Mouse (Mus musculus): ENCODE measurements around the gene 5730522E02Rik.
A peak's percentile ranks its signal among the peaks of the same experiment; 100 is the strongest.

Gene 5730522E02Rik

DNA sequence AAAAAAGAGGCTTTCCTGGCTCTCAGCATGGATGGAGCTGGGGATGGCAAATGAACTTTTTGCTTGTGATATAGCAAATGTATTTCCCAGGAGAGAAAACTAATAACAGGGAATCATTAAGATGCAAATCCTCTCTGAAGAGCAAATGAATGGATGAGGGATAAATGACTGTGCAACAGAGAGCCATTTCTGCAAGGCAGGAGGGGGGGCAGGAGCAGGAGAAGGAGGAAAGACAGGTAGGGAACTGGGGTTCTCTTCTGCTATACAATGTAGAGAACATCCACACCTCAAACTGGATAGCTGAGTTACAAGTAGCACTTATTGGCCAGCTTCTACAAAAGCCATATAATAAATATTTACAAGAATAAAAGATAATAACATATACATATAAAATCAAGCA lies 390.8 kb downstream of the 5730522E02Rik start:
- DNase-seq (ENCODE audit: low read depth, low spot score): no peak

DNA sequence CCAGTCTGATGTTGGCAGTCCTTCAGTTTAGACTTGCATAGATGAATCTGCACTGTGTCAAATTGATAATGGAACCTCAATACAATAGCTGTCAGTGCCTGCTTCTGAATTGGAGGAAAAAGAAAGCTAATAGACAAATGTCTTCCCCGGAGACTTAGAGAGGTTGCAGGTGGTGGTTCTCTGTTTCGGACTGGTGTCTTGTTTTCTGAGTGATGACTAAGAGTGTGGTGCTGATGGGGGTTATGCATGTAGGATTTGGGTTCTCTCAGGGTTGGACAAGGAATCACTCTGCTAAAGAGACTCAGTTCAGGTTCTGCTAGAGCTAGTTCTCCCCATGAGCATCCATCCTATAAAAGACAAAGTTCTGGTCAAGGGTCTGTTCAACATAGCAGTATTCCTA lies 397.1 kb downstream of the 5730522E02Rik start:
- no peak for DNase-seq (ENCODE audit: low read depth, low spot score)

DNA sequence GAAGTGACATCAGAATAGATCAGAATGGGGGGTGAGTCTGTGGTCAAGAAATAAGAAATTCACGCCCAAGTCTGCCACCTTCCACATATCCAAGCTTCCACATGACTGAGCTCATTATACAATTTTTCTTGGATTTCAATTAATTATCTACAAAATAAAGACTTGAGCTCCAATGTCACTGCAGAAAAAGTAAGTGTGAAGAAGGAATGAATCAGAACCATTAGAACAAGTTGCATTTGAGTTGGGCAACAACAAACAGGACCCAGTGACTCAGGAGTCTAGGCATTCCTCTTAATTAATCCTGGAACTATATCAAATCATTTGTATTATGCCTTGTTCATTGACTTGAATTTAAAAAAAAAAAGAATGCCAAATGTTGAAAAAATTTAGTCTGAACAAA lies 422.9 kb downstream of the 5730522E02Rik start:
- DNase-seq (ENCODE audit: low read depth, low spot score): no peak

DNA sequence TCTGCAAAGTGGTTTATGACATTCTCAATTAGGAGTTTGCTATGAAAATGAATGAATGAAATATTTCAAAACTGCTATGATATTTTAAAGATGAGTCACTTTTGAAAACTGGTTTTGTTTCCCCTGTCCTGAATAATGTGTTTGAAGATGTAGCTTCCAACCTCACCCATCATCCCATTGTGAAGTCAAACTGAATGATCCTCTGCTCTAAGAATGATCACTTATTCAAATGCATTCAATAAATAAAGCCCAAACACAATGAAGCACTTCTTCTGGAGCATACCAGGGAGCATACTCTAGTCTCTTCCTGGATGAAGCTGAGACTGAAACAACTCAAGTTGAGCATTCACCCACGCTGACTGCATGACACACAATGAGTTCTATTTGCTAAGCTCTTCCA lies 438.3 kb downstream of the 5730522E02Rik start:
- DNase-seq (ENCODE audit: low read depth, low spot score): no peak

DNA sequence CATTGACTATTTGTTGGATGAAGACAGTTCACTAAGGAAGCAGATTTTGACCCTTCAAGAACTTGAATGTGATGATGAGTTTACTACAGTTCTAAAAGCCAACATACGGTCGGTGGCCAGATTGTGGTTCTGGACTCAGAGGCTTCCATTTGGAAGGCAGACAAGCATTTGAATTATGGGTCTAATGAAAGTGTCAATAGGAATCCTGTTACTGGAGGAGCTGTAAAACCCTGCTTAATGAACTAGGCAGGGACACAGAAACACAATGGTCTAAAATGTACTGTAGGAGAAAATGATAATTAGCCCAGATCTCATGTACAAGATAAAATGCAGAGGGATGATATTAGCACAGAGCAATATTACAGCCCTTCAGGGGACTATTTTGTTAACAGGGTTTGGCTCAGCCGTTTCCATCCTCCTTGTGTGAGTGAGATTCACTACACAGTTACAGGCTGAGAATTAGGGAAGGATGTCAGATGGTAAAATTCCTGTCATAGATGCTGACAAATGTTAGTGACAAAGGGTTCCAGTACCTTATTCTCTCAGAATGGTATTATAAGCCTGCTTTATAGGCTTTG lies 439.5 kb downstream of the 5730522E02Rik start:
- no peak for DNase-seq (ENCODE audit: low read depth, low spot score)

DNA sequence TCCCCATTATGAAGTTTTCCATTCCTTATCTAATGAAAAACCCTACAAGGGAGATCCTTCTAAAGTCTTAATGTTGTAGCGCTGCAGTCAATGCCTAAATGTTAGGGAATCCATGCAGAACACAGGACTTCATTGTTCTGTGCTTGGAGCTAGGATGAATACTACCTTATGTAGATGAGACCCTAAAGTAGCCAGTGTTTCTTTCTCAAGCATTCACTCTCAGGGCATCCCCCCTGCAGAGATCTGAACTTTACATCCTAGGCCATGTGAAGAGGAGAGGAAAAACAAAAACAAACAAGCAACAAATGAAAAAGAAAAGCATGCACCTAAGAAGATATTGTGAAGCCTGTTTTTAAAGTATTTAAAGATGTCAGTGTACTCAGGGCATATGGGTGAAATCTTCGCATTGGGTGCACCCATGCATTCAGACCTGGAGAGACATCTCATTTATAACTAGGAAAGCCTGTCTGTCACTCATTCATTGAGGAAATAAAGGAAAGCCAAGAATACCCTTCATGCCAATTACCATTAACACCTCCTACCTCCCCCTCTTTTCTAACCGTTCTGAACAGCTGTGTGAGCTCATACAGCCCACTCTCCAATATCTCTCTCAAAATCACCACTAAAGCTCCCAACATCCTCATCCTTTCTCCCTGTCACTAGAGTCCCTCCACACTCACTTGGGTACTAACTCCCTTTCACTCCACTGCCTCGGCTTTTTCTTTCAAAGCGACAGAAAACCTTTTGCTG lies 442.8 kb downstream of the 5730522E02Rik start:
- DNase-seq (ENCODE audit: low read depth, low spot score): no peak

DNA sequence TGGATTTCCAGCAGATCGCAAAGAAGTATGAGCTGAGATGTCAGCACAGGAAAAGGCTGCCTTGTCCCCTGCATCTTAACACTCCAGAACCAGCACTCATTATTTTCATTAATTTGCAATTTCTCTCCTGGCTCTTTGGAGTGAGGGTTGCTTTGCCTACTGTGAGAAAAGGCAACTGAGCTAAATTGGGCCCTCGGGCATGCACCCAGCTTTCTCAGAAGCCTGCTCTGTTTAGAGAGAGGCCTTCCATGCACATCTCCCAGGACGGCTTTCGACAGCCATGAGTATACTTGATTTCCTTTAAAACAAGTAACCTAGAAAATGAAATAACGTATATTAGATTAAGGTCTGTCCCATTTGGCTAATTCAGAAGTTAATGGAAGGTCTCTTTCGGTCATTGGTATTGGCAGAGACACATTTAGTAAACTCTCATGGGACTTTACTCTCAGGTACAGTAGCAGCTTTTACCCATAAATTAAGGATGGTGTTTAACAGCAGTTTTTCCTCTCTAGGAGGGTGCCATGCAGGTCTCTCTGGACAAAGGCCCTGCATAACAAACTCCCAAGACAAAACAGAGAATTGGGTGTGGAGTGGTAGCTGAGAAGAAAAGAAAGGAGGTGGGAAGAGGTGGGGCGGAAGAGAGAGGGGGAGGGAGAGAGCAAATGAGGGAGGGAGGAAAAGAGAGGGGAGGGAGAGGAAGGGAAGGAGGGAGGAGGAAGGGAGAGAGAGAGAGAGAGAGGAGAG lies 457.2 kb downstream of the 5730522E02Rik start:
- DNase-seq (ENCODE audit: low read depth, low spot score): no peak

DNA sequence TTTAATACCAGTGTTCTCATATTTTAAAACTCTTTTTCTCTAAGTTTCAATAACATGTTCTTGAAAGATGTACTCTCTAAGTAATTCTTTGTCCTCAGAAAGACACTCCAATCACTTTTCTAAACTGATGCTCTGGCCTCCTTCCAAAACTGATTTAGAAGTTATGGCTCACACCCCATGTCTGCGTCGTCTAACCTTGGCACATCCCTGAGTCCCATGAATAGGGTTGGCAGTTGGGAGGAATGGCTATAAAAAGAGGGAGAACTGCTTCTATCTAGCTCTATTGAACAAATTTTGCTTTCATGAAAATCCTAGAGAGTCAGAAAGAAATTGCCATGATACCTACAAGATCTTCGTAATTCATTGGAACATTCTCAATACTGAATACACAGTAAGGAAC lies 458.1 kb downstream of the 5730522E02Rik start:
- DNase-seq (ENCODE audit: low read depth, low spot score): no peak

DNA sequence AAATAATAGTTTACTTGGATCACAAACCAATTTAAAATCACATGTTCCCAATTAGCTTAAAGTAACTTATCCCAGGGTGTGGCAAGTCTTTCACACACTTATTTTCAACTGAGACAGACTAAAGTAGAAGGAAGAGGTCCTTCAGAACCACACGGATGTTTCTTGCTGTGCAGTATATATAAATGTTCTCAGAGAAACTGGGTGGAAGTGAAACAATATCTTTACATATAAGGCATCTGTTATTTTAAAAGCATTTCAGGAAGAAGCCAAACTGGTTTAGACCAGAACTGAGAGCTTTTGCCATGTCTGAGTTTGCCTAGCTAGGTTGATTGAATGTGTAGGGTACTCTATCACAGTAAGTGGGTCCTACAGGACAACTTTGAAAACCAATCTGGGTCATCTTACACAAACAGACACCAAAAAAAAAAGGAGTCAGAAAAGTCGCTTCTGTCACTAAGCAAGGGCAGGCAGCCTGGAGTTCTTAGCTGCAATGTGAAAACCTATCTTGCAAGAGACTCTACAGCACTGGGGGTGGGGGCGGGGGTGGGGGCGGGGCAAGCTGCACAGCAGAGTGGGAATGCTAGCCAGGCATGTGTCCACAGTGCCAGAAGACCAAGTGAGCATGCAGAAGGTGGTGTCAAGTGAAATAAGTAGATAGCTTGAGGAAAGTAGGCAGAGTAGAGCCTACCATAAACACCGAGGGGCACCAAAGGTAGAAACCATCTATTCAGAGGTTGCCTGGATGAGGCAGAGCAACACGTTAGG lies 463.3 kb downstream of the 5730522E02Rik start:
- no peak for DNase-seq (ENCODE audit: low read depth, low spot score)

DNA sequence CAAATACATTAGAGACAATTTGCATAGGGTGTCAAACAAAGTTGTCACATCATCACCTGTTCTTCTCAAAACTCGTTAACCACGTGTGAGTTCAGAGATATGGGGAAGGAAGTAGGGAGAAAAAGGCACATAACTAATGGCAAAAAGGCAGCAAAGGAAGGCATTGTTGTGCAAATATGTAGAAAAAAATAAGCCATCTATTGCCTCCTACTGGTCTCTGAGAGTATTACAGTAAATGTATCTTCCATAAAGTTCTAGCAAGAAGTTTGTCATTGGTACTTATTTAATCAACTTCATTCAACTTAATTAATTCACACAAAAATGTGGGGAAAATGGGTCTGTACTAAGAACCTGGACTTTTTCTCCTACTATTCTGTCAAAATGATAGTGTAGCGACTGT lies 466.9 kb downstream of the 5730522E02Rik start:
- DNase-seq (ENCODE audit: low read depth, low spot score): no peak

DNA sequence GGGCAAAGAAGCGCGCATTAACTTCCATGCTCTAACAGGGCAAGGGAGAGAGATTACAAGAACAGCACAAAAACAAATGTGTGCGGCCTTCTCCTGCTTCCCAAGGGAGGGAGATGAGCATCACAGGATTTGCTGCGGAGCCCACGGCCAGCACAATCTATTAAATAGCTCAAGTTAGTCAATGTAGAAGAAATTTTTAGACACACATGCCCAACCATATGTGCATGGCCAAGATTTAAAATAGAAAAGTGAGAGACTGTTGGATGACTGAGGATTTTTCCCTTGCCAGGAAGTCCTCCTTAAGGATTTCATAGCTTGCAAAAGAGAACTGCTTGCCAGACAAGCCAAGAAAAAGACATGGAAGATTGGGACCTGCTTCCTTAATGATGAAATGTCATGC lies 473.3 kb downstream of the 5730522E02Rik start:
- no peak for DNase-seq (ENCODE audit: low read depth, low spot score)

DNA sequence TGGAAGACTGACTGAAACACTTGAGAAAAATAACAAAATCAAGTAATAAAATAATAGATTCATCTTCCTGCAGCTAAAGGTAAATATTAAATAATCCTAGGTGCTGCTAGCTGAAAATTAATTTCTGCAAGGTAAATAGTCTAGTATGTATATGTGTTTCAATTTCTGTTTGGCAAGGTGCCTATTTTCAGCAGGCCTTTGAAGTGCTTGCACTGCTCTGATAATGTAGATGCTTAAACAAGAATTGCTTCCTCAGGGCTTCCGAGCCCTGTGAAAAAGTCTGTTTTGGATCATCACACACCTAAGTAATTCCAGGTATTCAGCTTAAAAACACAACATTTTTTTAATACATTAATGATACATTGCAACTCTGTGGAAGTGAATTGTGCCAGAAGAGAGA lies 481.1 kb downstream of the 5730522E02Rik start:
- DNase-seq (ENCODE audit: low read depth, low spot score): no peak

DNA sequence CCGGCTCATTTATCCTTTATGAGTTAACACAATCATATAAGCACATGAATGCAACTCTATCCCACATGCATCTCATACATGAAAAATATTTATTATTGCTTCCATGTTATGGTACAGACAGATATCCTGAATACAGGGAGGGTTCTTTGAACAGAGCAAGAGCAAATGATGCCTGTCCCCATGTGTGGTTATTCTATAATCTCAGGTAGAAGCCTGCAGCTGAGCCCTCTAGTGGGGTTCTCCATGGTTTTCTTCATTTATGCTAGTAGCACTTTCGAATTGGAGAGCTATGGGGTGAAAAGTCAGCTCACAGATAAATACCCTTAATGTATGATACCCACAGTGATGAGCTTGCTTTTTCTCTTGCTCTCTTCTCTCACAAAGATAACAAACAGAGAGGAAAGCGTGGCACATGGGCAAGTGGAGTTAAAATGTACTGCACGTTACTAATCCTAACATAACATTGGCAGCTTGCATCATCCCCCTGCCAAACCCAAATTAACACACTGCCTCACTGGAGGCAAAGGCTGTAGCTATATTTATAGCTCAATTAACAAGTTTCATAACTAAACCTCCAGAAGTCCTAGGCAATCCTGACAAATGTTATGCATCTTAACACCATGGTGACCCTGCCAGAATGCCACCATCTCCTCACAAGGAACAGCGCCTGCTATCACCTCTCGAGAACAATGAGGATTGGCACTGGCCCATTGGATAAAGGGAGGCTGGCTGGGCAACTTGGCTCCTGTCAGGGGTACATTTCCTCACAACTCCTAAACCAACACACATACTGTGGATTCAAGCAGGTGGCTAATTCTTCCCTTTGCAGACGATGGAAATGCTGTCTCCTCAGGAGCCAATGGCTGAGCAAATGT lies 494.9 kb downstream of the 5730522E02Rik start:
- no peak for DNase-seq (ENCODE audit: low read depth, low spot score)

DNA sequence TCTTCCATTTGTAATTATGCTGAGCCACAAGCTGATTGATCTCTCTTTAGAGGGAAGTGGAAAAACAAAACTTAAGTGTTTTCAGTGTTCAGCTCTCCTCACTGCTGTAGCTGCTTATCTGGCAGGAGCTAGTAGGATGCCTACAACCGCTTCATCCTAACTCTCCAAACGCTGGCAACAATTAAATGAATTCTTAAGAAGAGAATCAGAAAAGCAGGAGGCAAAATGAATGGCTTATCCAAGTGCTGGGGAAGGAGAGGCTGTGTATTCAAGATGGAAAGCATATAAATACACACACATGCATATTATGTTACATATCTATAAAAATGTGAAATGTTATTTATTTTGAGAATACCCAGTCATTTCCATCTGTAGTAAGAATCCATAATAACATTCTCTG lies 500.0 kb downstream of the 5730522E02Rik start:
- no peak for DNase-seq (ENCODE audit: low read depth, low spot score)

DNA sequence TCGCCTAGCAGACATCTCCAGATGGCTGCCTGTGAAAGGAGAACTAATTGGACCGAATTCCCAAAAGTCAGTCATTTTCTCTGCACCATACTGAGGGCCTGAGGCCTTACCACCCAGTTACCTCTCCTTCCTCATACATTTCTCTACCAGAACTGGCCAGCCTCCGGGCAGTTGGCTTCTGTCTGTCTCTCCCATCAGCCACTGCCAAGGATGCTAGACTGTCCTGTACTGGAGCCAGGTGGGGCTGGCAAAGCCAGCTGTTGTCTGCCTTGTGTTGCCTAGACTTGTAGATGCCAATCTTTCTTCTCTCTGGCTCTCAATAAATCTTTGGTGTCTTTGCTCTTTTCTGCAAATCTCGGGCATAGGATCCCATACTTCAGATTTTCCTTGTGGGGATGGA lies 500.7 kb downstream of the 5730522E02Rik start:
- DNase-seq (ENCODE audit: low read depth, low spot score): no peak

DNA sequence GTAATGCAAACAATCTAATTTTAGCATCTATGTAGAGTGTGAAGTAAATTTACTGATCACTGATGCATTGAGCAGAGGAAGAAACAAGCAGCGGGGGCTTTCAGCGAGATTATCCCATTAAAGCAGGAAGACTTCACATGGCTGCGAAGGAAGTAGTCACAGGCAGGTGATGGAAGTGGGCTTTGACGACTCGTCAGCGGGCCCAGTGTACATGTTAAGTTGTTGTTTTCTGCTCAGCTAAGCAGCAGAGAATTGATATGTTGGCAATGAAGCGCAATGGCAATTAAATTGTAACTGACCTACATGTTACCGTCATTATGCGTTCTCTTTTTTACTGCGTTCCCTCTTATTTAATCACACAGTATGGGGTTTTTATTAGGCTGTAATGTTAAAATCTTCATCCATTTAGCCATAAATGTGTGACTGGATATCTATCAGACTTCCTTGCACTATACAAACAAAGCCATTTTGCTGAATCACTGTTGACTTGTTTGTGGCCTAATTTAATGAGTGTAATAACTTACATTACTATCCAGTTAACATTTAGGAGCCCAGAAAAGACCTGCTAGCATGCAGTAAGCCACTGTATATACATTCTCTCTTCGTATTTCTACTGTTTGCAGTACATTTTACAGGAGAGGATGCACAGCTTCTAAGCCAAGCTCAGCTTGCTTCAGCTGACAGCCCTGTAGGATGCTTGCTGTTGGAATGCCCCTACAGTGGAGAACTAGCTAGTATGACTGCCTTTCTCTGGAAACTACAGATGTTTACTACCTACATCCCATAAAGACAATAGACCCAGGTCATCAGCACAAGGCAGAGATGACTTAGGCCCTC lies 506.0 kb downstream of the 5730522E02Rik start:
- no peak for DNase-seq (ENCODE audit: low read depth, low spot score)

DNA sequence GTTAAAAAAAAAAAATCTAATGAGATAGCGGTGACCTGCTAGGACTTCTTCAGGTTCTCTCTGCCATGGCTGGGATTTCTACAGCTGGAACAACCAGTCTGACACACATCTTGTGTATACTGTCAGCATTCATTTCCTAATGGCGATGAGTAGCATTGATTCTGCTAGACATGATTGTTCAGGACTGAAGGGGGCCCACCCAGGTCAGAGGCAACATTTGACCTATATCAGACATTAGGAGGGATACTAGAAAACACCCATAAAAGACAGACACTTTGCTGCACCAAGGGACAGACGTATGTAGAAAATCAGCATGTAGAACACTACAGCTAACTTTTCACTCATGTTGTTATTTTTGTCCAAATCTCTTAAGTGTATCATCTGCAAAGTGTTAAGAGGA lies 507.8 kb downstream of the 5730522E02Rik start:
- no peak for DNase-seq (ENCODE audit: low read depth, low spot score)

DNA sequence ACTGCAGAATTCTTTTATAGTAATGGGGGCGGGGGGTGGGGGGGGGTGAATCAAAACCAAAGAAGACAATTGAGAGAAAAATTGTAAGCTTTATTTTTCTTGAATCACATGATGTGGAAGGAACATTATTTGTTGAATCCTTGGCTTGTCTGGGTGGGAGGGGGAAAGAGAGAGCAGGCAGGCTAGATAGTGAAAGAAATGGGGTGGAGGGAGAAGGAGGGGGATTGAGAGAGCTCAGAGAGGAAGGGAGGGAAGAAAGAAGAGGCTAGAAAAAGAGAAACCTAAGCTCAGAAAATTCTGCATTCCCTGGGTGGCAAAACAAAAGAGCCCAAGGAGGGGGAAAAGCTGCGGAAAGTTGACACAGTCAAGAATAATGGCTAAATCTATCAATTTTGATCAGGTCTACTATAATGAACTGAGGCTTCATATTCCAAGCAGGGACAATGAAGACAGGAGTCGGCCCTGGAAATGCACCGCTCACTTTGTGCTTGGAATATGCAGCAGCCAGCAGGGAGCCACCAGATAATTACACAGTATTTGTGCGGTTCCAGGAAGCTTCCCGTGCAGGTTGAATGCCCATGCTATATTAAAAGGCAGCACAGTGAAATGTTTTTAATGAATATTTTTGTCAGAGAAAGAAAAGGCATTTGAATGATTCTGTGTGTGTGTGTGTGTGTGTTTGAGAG lies 512.9 kb downstream of the 5730522E02Rik start:
- DNase-seq (ENCODE audit: low read depth, low spot score): peak; percentile 3

DNA sequence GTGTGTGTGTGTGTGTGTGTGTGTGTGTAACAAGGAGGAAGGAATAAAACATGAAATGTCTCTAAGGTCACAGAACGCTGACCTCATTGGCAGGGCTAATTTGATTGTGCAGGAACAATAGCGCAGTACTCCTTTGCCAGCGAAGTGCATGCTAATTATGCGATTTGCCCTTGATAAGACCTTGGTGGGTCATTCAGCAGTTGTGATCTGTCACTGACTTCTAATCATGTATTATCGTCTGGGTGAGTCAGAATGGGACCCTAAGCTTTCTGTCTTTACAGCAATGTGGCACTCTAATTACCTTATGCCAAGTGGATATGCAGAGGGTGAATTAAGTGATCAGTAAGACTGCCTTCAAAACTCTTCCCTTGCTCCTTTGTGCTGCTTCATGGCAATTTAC lies 514.4 kb downstream of the 5730522E02Rik start:
- DNase-seq (ENCODE audit: low read depth, low spot score): no peak

DNA sequence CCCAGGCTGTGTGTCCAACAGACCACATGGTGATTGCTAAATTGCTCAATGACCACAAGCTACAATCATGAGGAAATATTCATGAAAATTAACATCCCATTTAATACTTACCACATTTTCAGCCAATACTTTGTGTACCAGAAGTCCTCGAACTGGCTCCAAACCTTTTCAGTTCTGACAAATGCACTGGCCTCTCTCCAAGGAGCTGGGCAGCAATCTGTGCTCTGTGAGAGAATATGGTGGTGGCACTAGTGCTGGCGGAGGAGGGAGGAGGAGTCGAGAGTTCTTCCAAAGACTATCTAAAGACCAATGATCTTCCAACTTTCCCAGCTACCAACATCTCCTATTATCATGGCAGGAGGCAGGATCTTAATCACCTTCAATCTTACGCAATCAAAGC lies 525.8 kb downstream of the 5730522E02Rik start:
- DNase-seq (ENCODE audit: low read depth, low spot score): no peak
